Mouse (Mus musculus) R1 (cell line): ENCODE measurements around the gene Nrp1.

Experiments used
- DNase-seq: peaks from one replicate; pipeline ENCODE4 v3.0.0-alpha.2; 2018; ENCODE audit warnings: low read depth, low spot score

Gene Nrp1

GRCm38 (mm10) chr8:128358406-128358755 is at the start of gene Nrp1:
Gene Nrp1 (plus strand): TSS chr8:128358604.
- DNase-seq: peak; percentile 47

GRCm38 (mm10) chr8:128320797-128321196 is 37.6 kb upstream of the Nrp1 start:
- DNase-seq: no peak

GRCm38 (mm10) chr8:128327281-128327680 is 31.1 kb upstream of the Nrp1 start:
- no peak for DNase-seq

GRCm38 (mm10) chr8:128327922-128328321 is 30.5 kb upstream of the Nrp1 start:
- DNase-seq: peak; percentile 14

GRCm38 (mm10) chr8:128329502-128329901 is 28.9 kb upstream of the Nrp1 start:
- no peak for DNase-seq

GRCm38 (mm10) chr8:128335976-128336375 is 22.4 kb upstream of the Nrp1 start:
- no peak for DNase-seq

- DNase-seq: no peak
These were observed 19.5 kb upstream of the Nrp1 start for GRCm38 (mm10) chr8:128338951-128339350.

- DNase-seq: no peak
These were observed 18.9 kb upstream of the Nrp1 start for GRCm38 (mm10) chr8:128339521-128339920.

- DNase-seq: no peak
These were observed 8.0 kb upstream of the Nrp1 start for GRCm38 (mm10) chr8:128350405-128350804.

- DNase-seq: no peak
These were observed 7.2 kb upstream of the Nrp1 start for GRCm38 (mm10) chr8:128351211-128351610.

GRCm38 (mm10) chr8:128352821-128353220 is 5.6 kb upstream of the Nrp1 start:
- no peak for DNase-seq

GRCm38 (mm10) chr8:128353999-128354398 is 4.4 kb upstream of the Nrp1 start:
- peak; percentile 10 for DNase-seq

GRCm38 (mm10) chr8:128355091-128355490 is 3.3 kb upstream of the Nrp1 start:
- DNase-seq: no peak

GRCm38 (mm10) chr8:128356170-128356569 is 2.2 kb upstream of the Nrp1 start:
- DNase-seq: no peak

- peak; percentile 46 for DNase-seq
These were observed 1.4 kb upstream of the Nrp1 start for GRCm38 (mm10) chr8:128356796-128357539.

GRCm38 (mm10) chr8:128357540-128358405 is 631 bp upstream of the Nrp1 start:
- DNase-seq: peak; percentile 39

- DNase-seq: peak; percentile 62
These were observed 534 bp downstream of the Nrp1 start for GRCm38 (mm10) chr8:128358756-128359520.

- no peak for DNase-seq
These were observed 1.3 kb downstream of the Nrp1 start for GRCm38 (mm10) chr8:128359521-128360318.

GRCm38 (mm10) chr8:128361343-128361870 is 3.0 kb downstream of the Nrp1 start:
- DNase-seq: no peak

- DNase-seq: peak; percentile 75
These were observed 4.7 kb downstream of the Nrp1 start for GRCm38 (mm10) chr8:128362940-128363595.
